Mouse (Mus musculus) CH12.LX (cell line): Measurements from ENCODE around the gene Parp1. TPM values are rescaled to one million over a fixed set of nuclear protein-coding genes. Genes with fewer than 3 reads are reported as not detected.

Experiments
- DNase-seq: peaks from one replicate; pipeline ENCODE4 v3.0.0-alpha.2; 2013; ENCODE audit errors: extremely low read depth
- H3K27ac ChIP-seq: 2 replicates; pipeline ENCODE4 v1.5.1; 2012; ENCODE audit warnings: low read depth, mild to moderate bottlenecking, control low read depth, moderate library complexity; ENCODE audit not compliant: insufficient read depth
- H3K27me3 ChIP-seq: replicated peaks from 2 replicates; pipeline ENCODE3; 2012; ENCODE audit warnings: inconsistent platforms
- H3K36me3 ChIP-seq, 2 experiments: replicated peaks in 1 of 2; 2 replicates each; pipeline versions ENCODE3 to v1.6.1; 2012; ENCODE audit warnings: inconsistent platforms in 1 of 2, low read length in 1 of 2, mild to moderate bottlenecking in 1 of 2, mixed read lengths in 1 of 2, moderate library complexity in 1 of 2; ENCODE audit not compliant: control insufficient read depth in 1 of 2, insufficient read depth in 1 of 2
- H3K4me1 ChIP-seq, 2 experiments: 2 replicates each; pipeline ENCODE4 v1.6.1; 2012; ENCODE audit warnings: inconsistent platforms in 1 of 2, moderate library complexity in 1 of 2; ENCODE audit not compliant: insufficient read depth in 2 of 2, control insufficient read depth in 1 of 2
- H3K4me2 ChIP-seq: 2 replicates; pipeline ENCODE4 v1.6.1; 2012; ENCODE audit warnings: low read depth, mild to moderate bottlenecking, control low read depth; ENCODE audit not compliant: poor library complexity, insufficient read depth, severe bottlenecking
- H3K4me3 ChIP-seq, 3 experiments: fragments of 150-350 bp in 1 of 3; sonication (generic) in 1 of 3; replicated peaks in 1 of 3; 2 replicates each; pipeline versions ENCODE3 to v1.5.1; 2011 to 2012; ENCODE audit warnings: low read depth in 2 of 3, low read length in 2 of 3, mild to moderate bottlenecking in 2 of 3, moderate library complexity in 2 of 3, control low read depth in 1 of 3, improper control_type of control experiment in 1 of 3, inconsistent platforms in 1 of 3, mixed read lengths in 1 of 3; ENCODE audit not compliant: poor library complexity in 1 of 3
- H3K79me2 ChIP-seq: replicated peaks from 2 replicates; pipeline ENCODE4 v1.6.1; 2012; ENCODE audit warnings: mild to moderate bottlenecking, moderate library complexity; ENCODE audit not compliant: control insufficient read depth, poor library complexity, insufficient read depth, severe bottlenecking; ENCODE audit errors: extremely low read depth
- H3K9ac ChIP-seq: 2 replicates; pipeline ENCODE4 v1.6.1; 2012; ENCODE audit warnings: low read depth, mild to moderate bottlenecking, control low read depth, moderate library complexity; ENCODE audit not compliant: insufficient read depth
- H3K9me3 ChIP-seq: replicated peaks from 2 replicates; pipeline ENCODE3; 2012; ENCODE audit warnings: low read length, inconsistent platforms, mixed read lengths
- CHD1 ChIP-seq: IDR thresholded peaks from 2 replicates; pipeline ENCODE4 v1.6.1; 2012; ENCODE audit warnings: low read depth, low read length, improper control_type of control experiment, inconsistent platforms
- CTCF ChIP-seq, 2 experiments: IDR thresholded peaks in 1 of 2; conservative IDR thresholded peaks in 1 of 2; 2 replicates each; pipeline ENCODE4 v1.5.1; 2011 to 2012; ENCODE audit warnings: low read depth in 2 of 2, low read length in 2 of 2, improper control_type of control experiment in 1 of 2, inconsistent platforms in 1 of 2, mild to moderate bottlenecking in 1 of 2, moderate library complexity in 1 of 2
- E2F4 ChIP-seq: IDR thresholded peaks from 2 replicates; pipeline ENCODE4 v1.6.1; 2011; ENCODE audit warnings: low read depth, low read length, improper control_type of control experiment; ENCODE audit not compliant: insufficient replicate concordance
- EP300 ChIP-seq: IDR thresholded peaks from 2 replicates; pipeline ENCODE4 v1.6.1; 2011; ENCODE audit warnings: low read length, improper control_type of control experiment
- HCFC1 ChIP-seq: IDR thresholded peaks from 2 replicates; pipeline ENCODE4 v1.6.1; 2012; ENCODE audit warnings: low read depth, mild to moderate bottlenecking, inconsistent platforms, low read length, improper control_type of control experiment
- JUND ChIP-seq: conservative IDR thresholded peaks from 2 replicates; pipeline ENCODE4 v1.6.1; 2011; ENCODE audit warnings: low read depth, low read length, improper control_type of control experiment
- KAT2A ChIP-seq: IDR thresholded peaks from 2 replicates; pipeline ENCODE4 v1.6.1; 2012; ENCODE audit warnings: low read length, improper control_type of control experiment, inconsistent platforms; ENCODE audit not compliant: insufficient replicate concordance
- MAFK ChIP-seq: IDR thresholded peaks from 2 replicates; pipeline ENCODE4 v1.6.1; 2011; ENCODE audit warnings: low read length, improper control_type of control experiment; ENCODE audit not compliant: insufficient replicate concordance
- MEF2A ChIP-seq: IDR thresholded peaks from 2 replicates; pipeline ENCODE4 v1.6.1; 2014; ENCODE audit warnings: low read depth, mild to moderate bottlenecking, inconsistent platforms, low read length, improper control_type of control experiment, borderline replicate concordance
- MXI1 ChIP-seq: IDR thresholded peaks from 2 replicates; pipeline ENCODE4 v1.6.1; 2011; ENCODE audit warnings: mild to moderate bottlenecking, low read depth, low read length, improper control_type of control experiment
- MYC ChIP-seq: IDR thresholded peaks from 2 replicates; pipeline ENCODE4 v1.6.1; 2011; ENCODE audit warnings: low read depth, mild to moderate bottlenecking, improper control_type of control experiment, low read length
- NRF1 ChIP-seq: IDR thresholded peaks from 2 replicates; pipeline ENCODE4 v1.6.1; 2014; ENCODE audit warnings: low read depth, mild to moderate bottlenecking, inconsistent platforms, low read length, improper control_type of control experiment, moderate library complexity
- POLR2AphosphoS2 ChIP-seq: IDR thresholded peaks from 2 replicates; pipeline ENCODE4 v1.6.1; 2011; ENCODE audit warnings: low read depth, low read length, improper control_type of control experiment
- RCOR1 ChIP-seq: conservative IDR thresholded peaks from 2 replicates; pipeline ENCODE4 v1.6.1; 2012; ENCODE audit warnings: low read depth, mild to moderate bottlenecking, inconsistent platforms, low read length, improper control_type of control experiment
- SIN3A ChIP-seq: IDR thresholded peaks from 2 replicates; pipeline ENCODE4 v1.6.1; 2012; ENCODE audit warnings: low read length, improper control_type of control experiment, inconsistent platforms
- SMC3 ChIP-seq: IDR thresholded peaks from 2 replicates; pipeline ENCODE4 v1.6.1; 2011; ENCODE audit warnings: low read depth, low read length, improper control_type of control experiment
- UBTF ChIP-seq: IDR thresholded peaks from 2 replicates; pipeline ENCODE4 v1.6.1; 2012; ENCODE audit warnings: low read depth, mild to moderate bottlenecking, inconsistent platforms, low read length, improper control_type of control experiment, moderate library complexity
- ZC3H11A ChIP-seq: IDR thresholded peaks from 2 replicates; pipeline ENCODE4 v1.6.1; 2012; ENCODE audit warnings: low read depth, mild to moderate bottlenecking, inconsistent platforms, low read length, improper control_type of control experiment
- dilution Hi-C: fragments of 300-500 bp; cut with MboI; formaldehyde crosslinking; loops from 2 replicates; pipeline ENCODE4 v1.14.3; 2020; ENCODE audit warnings: low sequenced_read_pairs; ENCODE audit not compliant: extremely low pct_unique_long_range_greater_than_20kb, extremely low pct_ligation_motif_present
- in situ Hi-C: fragments of 300-500 bp; cut with MboI; formaldehyde crosslinking; loops from 3 replicates; pipeline ENCODE4 v1.14.3; 2019; ENCODE audit warnings: low sequenced_read_pairs, low pct_ligation_motif_present, low pct_unique_long_range_greater_than_20kb, mixed read lengths
- polyA plus RNA-seq: library from polyadenylated mRNA; unstranded; fragments of >175 nt; gene quantifications from 2 replicates; pipeline ENCODE4 v1.2.1, GENCODE M21; 2012; ENCODE audit warnings: low read depth; ENCODE audit not compliant: insufficient read length
- total RNA-seq, 2 experiments: library from RNA; depleted of rRNA; stranded (reverse); fragments of 300-350 nt in 1 of 2; fragments of >200 nt in 1 of 2; gene quantifications; 2 replicates each; pipeline ENCODE4 v1.2.3; 2012 to 2014

The Parp1 gene
- total and polyA plus RNA-seq, 3 experiments = 310 to 313 (median 310) TPM

DNA sequence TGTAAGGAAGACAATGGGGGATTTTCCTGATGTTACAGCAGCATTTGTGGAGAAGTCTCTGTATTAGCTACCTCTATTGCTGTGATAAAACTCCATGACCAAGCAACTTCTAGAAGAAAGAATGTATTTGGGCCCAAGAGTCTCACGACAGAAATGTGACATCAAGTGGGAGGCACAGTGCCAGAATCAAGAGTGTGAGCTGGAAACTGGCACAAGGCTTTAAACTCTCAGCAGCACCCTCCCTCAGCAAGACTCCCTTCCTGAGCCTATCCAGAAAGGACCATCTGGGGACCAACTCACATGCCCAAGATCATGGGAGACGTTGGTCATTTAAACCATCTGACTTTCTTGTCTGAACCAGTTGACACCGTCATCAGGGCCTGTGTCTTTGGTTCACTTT is 7.8 kb downstream of the Parp1 start:
- Histone ChIP-seq H3K9ac (no peak overlapping the region), H3K27me3 (no peaks in the 10 kb centered on the region), H3K36me3 (peaks cover 69 to 91% of the 10 kb centered on the region in 2 experiments), H3K4me3 (no peak overlapping the region), H3K4me2 (no peak overlapping the region), H3K4me1 (peaks cover 17 to 26% of the 10 kb centered on the region in 2 experiments), H3K79me2 (peaks cover 56% of the 10 kb centered on the region), H3K27ac (no peak overlapping the region), H3K9me3 (no peaks in the 10 kb centered on the region)
- in situ Hi-C loops (no loop called here), dilution Hi-C loops (no loop called here)
- no peak for TF ChIP-seq POLR2AphosphoS2
- no peak for TF ChIP-seq UBTF
- TF ChIP-seq SIN3A = no peak
- TF ChIP-seq HCFC1 = no peak
- TF ChIP-seq CTCF (conservative IDR thresholded peaks at IDR 0.05 in 1 of 2, IDR thresholded peaks at IDR 0.05 in 1 of 2; ENCODE audit: low read depth in 2 of 2, low read length in 2 of 2) = no peak
- TF ChIP-seq EP300 = no peak
- no peak for TF ChIP-seq CHD1
- no peak for TF ChIP-seq RCOR1
- TF ChIP-seq SMC3 = no peak
- TF ChIP-seq MAFK = no peak
- no peak for TF ChIP-seq MXI1
- no peak for TF ChIP-seq JUND
- TF ChIP-seq MYC = no peak
- TF ChIP-seq MEF2A = no peak
- no peak for TF ChIP-seq KAT2A
- TF ChIP-seq NRF1 = no peak
- no peak for TF ChIP-seq E2F4
- DNase-seq = no peak

DNA sequence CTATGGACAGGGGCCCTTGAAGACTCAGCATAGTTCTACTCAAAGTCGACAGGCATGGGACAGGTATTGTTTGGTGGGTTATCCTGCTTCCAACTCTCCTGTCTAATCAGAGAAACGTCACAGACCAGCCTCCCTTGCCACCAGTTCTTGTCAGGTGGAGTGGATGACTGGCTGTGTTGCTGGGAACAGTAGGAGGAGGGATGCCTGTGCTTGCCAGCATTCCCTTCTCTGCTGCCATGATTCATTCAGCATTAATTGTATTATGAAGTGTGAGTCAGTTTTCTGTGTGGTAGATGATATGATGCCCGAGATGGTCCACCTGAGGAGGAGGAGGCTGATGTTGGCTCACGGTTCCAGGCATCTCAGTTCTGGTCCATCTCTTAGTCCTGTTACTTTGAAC is 9.1 kb downstream of the Parp1 start:
- H3K4me2 ChIP-seq = no peak overlapping the region
- TF ChIP-seq MXI1 (no peak), ZC3H11A (no peak), EP300 (no peak)
- H3K9ac ChIP-seq = no peak overlapping the region
- no peak for DNase-seq
- no peaks in the 10 kb centered on the region for H3K9me3 ChIP-seq
- dilution Hi-C loops (no loop called here), in situ Hi-C loops (no loop called here)
- H3K79me2 ChIP-seq = peaks cover 43% of the 10 kb centered on the region
- no peaks in the 10 kb centered on the region for H3K27me3 ChIP-seq
- H3K4me3 ChIP-seq = no peak overlapping the region
- peaks cover 82 to 93% of the 10 kb centered on the region in 2 experiments for H3K36me3 ChIP-seq
- peaks cover 7 to 13% of the 10 kb centered on the region in 2 experiments for H3K4me1 ChIP-seq
- H3K27ac ChIP-seq = no peak overlapping the region
